Mouse (Mus musculus) G1E-ER4 (cell line): ENCODE measurements around the gene Ift122. TPM values are rescaled to one million over a fixed set of nuclear protein-coding genes. Genes with fewer than 3 reads are reported as not detected.

ENCODE experiments used
- GATA1 ChIP-seq: IDR thresholded peaks from one replicate; pipeline ENCODE4 v1.8.0; 2012; ENCODE audit warnings: low read length, inconsistent platforms
- polyA plus RNA-seq: library from polyadenylated mRNA; stranded (reverse); fragments of >175 nt; gene quantifications from 2 replicates; pipeline ENCODE4 v1.2.3, GENCODE M21; 2012

Gene Ift122
- polyA plus RNA-seq, 1 experiment, result 0.25 TPM

DNA sequence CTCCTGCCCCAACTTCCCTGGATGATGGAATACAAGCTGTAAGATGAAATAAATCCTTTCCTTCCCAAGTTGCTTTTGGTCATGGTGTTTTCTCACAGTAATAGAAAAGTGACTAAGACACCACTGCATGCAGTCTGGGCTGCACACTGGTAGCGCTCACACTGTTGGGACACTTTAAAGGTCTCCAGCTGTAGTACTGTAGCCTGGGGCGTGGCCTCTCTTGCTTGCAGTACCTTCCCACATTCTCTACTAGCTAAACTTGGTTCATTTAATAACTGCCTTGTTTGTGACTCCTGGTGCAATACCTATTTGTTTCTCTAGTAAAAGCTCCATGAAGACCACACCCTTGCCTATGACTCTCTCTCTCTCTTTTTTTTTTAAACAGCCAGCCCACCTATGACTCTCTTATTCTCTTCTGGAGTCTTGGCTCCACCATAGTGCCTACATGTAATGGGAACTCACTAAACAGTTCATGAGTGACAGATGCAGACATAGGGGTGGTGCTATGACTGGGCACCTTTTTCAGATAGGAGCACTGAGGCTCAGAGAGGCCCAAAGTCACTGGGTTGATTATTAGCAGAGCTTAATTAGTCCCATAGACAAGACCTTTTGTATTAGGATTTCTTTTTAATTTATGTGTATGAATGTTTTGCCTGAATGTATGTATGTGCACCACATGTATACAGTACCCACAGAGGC is 21.0 kb upstream of the Ift122 start:
- no peak for TF ChIP-seq GATA1

- TF ChIP-seq GATA1, result no peak
These were observed 19.4 kb upstream of the Ift122 start for GRCm38 (mm10) chr6:115833861-115834260.

DNA sequence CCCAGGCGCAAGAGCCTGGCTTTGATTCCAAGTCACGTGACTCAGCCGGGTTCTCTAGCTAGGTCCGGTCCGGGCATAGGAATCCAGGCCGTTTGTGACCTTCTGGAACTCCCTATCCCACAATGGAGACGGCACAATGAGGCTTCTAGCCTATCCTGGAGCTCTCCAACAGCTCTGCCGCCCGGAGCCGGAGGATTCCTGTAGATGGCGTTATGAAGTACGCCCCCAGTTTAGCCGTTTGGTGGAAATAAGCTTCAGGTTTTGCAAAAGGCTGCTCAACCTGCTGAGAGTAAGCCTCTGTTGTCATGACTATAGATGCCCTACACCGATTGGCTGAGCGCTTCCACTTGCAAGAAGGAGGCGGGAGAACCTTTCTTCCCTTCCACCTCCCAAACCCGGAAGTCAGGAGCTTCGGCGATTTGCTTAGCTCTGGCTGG is 15.1 kb upstream of the Ift122 start, which contains the start of gene Efcab12:
TSS of gene Efcab12 (minus strand) at position 252 of the 437 bp plus-strand sequence.
- TF ChIP-seq GATA1, result no peak

DNA sequence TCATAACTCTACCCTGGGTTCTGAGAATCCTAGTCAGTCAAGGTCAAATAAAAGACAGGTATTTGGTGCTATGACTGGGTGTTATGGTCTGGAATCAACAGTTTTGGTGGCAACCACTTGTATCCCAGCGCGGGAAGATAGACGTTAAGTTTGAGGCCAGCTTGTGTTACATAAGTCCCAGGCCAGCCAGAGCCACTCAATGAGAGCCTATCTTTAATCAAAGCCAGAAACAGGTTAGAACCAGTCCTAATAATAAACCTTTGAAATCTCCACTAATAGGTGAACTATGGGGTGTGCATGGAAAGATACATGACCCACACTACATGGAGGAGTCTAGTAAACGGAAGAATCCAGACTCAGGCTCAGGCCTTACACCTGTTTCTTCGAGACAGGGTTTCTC is 14.5 kb upstream of the Ift122 start:
- no peak for TF ChIP-seq GATA1

DNA sequence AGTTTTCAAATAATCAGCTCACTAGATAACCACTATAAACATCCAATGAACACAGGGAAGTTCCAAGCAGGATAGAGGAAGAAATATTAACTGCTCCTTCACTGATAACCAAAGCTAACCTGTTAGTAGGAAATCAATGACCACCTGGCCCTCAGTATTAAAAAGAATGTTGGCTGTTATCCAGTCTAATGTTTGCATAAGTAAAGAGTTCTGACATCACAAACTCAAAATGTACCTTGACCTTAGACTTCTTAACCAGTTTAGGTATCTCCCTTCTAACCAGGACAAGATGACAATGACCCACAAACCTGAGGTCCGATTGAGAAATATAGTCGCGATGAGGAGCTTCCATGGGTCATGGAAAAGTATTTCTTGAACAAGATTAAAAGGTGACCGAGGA is 8.3 kb upstream of the Ift122 start:
- no peak for TF ChIP-seq GATA1

DNA sequence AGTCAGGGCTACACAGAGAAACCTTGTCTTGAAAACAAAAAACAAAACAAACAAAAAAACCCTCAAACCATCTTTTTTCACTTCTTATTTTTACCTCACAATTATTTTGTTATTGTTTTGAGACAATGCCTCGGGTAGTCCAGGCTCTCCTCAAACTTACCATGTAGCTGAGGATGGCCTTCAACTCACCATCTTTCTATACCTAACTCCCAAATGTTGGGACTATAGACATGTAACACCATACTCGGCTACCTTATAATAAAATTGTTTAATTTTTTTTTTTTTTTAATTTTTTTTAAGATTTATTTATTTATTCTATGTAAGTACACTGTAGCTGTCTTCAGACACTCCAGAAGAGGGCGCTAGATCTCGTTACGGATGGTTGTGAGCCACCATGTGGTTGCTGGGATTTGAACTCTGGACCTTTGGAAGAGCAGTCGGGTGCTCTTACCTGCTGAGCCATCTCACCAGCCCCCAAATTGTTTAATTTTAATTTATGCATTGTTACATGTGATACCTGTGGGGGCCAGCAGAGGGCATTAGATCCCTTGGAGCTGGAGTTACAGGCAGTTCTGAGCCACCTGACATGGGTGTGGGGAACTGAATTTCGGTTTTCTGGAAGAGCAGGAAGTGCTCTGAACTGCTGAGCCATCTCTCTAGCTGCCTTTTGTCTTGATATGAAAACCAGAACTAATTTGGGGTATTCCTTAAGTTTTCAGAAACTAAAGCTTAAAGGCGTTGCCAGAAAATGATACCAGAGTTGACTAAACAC is 6.4 kb upstream of the Ift122 start:
- no peak for TF ChIP-seq GATA1

DNA sequence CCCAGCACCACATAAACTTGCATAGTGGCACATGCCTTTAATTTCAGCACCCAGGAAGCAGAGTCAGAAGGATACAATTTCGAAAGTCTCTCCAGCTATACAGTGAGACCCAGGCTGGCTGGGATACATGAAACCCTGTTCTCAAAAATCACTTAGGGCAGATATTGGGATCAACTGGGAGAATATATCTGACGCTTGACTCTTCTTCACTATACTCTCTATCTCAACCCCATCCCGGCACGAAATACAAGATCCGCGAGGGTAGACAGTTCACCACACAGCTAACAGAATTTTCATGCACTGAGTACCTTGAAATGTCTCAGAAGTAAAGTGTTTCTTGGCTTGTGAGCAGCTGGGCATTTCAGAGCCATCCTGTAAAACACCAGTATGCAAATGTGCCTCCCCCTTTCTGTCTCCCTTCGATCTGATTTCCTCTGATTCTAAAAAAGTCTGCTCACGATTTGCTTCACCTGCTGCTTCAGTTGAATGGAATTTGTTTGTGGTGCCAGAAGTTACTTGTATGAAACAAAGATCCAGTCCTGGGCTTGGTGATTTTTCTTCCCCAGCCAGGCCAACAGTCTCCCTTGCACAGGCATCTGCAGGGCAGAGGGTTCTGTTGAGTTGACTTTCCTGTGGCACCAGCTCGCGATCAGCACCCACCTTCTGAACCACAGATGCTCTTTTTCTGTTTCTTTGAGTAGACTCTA is 4.5 kb upstream of the Ift122 start:
- TF ChIP-seq GATA1, result no peak

- TF ChIP-seq GATA1, result no peak
These were observed 702 bp upstream of the Ift122 start for GRCm38 (mm10) chr6:115852446-115853090.

DNA sequence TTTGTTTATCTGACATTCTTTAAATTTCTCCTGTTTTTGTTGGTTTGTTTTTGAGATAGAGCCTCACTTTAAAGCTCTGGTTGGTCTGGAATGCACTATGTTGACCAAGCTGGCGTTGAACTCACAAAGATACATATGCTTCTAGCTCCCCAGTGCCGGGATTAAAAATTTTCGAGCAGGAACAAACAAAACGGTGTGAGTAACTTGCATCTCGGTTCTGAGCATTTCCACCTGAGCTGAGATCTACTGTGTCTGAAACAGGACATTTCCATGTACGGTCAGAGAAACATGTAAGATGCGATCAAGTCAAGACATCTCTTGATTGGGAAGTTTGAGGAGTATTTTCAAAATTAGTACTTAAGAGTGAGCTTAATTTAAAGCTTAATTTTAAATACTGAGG is 715 bp downstream of the Ift122 start:
- TF ChIP-seq GATA1, result no peak

DNA sequence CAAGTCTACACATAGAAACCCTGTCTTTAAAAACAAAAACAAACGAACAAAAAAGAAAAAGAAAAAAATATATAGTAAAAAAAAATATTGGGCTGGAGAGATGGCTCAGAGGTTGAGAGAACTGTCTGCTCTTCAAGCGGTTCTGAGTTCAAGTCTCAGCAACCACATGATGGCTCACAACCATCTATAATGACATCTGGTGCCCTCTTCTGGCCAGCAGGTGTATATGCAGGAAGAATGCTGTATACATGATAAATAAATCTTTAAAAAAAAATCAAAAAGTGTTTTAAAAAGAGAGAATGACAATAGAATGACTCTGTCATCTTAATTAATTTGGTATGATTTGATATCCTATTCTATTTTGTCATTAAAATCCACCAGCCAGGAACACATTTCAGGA is 1.2 kb downstream of the Ift122 start:
- no peak for TF ChIP-seq GATA1

DNA sequence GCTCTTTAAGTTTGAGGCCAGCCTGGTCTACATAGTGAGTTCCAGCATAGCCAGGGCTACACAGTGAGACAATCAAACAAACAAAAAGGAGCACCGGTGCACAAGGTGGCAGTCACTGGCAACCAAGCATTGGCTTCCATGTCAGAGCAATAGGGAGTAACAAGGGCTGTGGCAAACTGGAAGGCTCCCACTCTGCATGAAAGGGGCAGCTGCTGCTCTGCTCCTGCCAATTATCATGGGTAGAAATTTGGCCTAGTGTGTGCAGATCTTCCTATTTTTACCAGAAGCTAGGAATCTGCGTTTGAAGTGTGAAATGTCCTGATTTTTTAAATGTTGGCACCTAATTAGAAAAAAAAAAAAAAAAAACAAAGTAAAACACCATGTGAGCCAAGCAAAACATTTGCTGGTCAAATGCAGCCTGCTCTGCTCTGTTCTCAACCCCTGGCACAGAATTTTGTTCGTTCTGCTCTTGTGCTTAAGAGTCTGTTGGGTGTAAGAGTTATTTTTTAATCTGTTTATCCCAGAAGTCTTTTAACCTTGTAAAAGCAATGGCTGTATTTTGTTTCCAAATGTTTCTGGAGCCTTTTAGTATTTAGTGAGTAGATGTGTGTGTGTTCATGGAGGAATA is 2.6 kb downstream of the Ift122 start:
- no peak for TF ChIP-seq GATA1

GRCm38 (mm10) chr6:115856361-115856745 is 3.1 kb downstream of the Ift122 start:
- no peak for TF ChIP-seq GATA1

DNA sequence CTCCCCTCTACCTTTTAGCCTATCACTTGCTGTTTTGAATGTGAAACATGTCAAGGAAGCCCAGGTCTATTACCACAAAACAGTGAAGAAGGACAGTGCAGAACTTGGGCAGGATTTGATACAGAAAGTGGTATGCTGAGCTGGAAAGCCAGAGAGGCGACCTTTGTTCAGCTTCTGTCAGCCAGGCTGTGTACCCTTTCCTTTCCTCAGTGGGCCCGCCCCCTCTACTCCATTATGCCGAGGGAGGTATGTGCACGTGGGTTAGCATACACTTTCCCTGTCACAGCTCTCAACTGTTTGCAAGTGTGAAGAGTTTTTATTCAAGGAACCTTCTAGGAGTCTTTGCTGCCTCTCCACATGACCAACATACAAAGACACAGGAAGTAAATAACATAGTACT is 6.0 kb downstream of the Ift122 start:
- TF ChIP-seq GATA1, result no peak

DNA sequence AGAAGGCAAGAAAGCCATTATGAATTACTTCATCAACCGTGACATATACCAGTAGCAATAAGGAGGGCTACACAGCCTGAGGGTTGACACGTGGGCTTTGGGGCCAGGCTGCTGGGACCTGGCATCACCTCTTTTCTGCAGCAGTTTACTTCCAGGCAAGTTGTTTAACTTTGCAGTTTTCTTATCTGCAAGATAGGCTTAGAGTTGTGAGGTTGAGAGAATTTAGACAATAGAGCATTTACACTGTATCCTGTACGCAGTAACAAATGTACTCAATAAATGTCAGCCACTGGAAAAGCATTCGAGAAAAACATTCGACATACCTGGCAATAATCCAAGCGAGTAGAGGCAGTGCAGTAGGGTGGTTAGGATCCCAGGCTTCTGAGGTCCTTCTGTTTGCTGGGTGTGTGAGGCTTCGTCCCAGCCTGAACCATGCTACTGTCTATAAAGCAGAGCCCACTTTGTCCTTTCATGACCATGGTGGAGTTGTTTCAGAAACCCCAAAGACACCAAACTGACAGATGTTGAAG is 6.8 kb downstream of the Ift122 start:
- TF ChIP-seq GATA1, result no peak

DNA sequence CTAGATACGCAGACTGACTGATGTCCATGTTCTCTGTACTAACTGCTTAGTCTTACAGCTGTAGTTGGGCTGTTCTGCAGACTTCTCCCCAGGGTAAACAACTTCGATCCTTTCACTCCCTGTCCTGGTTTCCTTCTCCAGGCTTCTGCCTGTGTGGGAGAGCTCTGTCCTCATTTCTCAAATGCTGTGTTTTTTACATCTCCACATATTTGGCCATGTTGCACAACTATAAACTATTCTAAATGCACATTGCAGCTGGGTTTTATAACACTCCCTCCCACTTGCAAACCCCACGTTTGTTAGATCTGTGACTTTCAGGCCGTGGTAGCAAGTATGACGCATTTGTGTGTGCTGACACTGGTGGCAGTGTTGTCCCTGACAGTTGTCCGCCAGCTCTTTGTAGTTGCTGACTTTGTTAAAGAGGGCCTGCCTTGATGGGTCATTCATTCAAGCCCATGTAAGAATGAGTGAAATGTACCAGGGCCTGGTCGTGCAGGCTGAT is 10.1 kb downstream of the Ift122 start:
- no peak for TF ChIP-seq GATA1

DNA sequence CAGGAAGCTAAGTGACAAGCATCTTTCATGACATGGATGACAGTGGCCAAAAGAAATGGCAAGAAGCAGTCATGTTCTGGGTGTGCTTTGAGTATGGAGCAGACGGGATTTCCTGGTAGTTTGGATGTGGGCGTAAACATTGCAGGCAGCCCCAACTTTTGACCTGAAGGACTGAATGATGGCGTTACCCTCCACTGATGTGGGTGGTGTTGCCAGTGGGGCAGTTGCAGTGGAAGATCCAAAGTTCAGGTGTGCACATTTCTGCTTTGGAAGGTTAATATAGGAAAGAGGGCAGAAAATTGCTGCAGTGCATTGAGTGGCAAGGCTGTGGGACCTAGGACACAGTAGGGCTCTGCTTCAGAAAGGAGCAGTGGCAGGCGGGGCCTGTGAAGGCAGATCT is 12.0 kb downstream of the Ift122 start:
- no peak for TF ChIP-seq GATA1
